ENCODE assay signal across 8 mouse cellular contexts in genomic region chr11:98586087-98586891, GRCm38 (mm10). TPM values are rescaled to one million over a fixed set of nuclear protein-coding genes. Genes with fewer than 3 reads are reported as not detected.
DNase-seq lines count a peak whose midpoint lies in the region; ATAC-seq and TF ChIP-seq lines count a peak whose summit lies in the region.
"Had no signal": no experiment of that assay in that cellular context is flagged by ENCODE, and none has a peak within 500 bp of the region (broad histone marks: within the 10 kb centered on the region; RNA-seq: fewer than 3 reads in every experiment).

No protein-coding gene starts in this region.

- intact Hi-C loops in left cerebral cortex, adult 2 months (cut with DNase I) = loop anchor here (2.0 to 5.0 kb wide), 2 partner anchors 35 to 229 kb away; partner anchors contain the start of genes Stard3 and Zpbp2

- H3K4me2 ChIP-seq in heart, embryonic 13.5 days = peak overlapping the region; percentile 94
- peak overlapping the region; percentile 84 for H3K4me2 ChIP-seq in midbrain, postnatal 0 days (ENCODE audit: low read depth, low read length, poor library complexity, severe bottlenecking)

- H3K9ac ChIP-seq in heart, embryonic 13.5 days = peak overlapping the region; percentile 96
- peak overlapping the region; percentile 84 for H3K9ac ChIP-seq in midbrain, postnatal 0 days (replicated peaks; ENCODE audit: low read length, poor library complexity, severe bottlenecking)

- peaks cover 31% of the 10 kb centered on the region for H3K36me3 ChIP-seq in heart, embryonic 13.5 days
- peaks cover 17% of the 10 kb centered on the region for H3K36me3 ChIP-seq in midbrain, postnatal 0 days (ENCODE audit: insufficient read depth, low read length)

- ATAC-seq in heart, embryonic 13.5 days (ENCODE audit: extremely low read depth, insufficient number of reproducible peaks, low FRiP score, low TSS enrichment) = 0 out of 2 replicates have a peak, but pooled peaks have one; percentile 1
- ATAC-seq in midbrain, postnatal 0 days (ENCODE audit: low FRiP score) = peak; percentile 39; the same call in 1 of the 2 replicates

- no peak for TF ChIP-seq POLR2A in cortical plate, adult 2 months (IDR thresholded peaks at IDR 0.05; ENCODE audit: extremely low read depth, insufficient read depth, low read length)

- H3K27me3 ChIP-seq in heart, embryonic 13.5 days (replicated peaks) = no peaks in the 10 kb centered on the region
- no peaks in the 10 kb centered on the region for H3K27me3 ChIP-seq in midbrain, postnatal 0 days (ENCODE audit: insufficient read depth, low read length)

- no peak for TF ChIP-seq CTCF in cortical plate, adult 2 months (IDR thresholded peaks at IDR 0.05; ENCODE audit: extremely low read depth, insufficient read depth, low read length)
- no peak for TF ChIP-seq CTCF in left cerebral cortex, adult 2 months (IDR thresholded peaks at IDR 0.05)
- no peak for TF ChIP-seq CTCF in midbrain, postnatal 0 days (IDR thresholded peaks at IDR 0.05)

- 2% methylated on average over 22 of the region's 22 CpGs for WGBS in heart, embryonic 13.5 days
- WGBS in midbrain, postnatal 0 days = 1% methylated on average over 22 of the region's 22 CpGs

- peak overlapping the region; percentile 86 for H3K4me3 ChIP-seq in cortical plate, adult 2 months (ENCODE audit: insufficient read depth, low read length)
- peak overlapping the region; percentile 73 for H3K4me3 ChIP-seq in heart, embryonic 13.5 days
- H3K4me3 ChIP-seq in left cerebral cortex, adult 2 months = peak overlapping the region; percentile 79
- H3K4me3 ChIP-seq in midbrain, postnatal 0 days (ENCODE audit: low read depth, low read length) = peak overlapping the region; percentile 74

- H3K27ac ChIP-seq in cortical plate, adult 2 months (ENCODE audit: insufficient read depth, low read length) = no peak overlapping the region
- H3K27ac ChIP-seq in heart, embryonic 13.5 days (replicated peaks) = peak overlapping the region; percentile 94
- H3K27ac ChIP-seq in left cerebral cortex, adult 2 months = peak overlapping the region; percentile 86
- H3K27ac ChIP-seq in midbrain, postnatal 0 days (ENCODE audit: low read depth, low read length) = peak overlapping the region; percentile 86

- no peaks in the 10 kb centered on the region for H3K9me3 ChIP-seq in heart, embryonic 13.5 days
- no peaks in the 10 kb centered on the region for H3K9me3 ChIP-seq in midbrain, postnatal 0 days (ENCODE audit: low read length)

- peak; percentile 37 for DNase-seq in right cerebral cortex, postnatal 14 days
- DNase-seq in right cerebral cortex, adult 2 months (ENCODE audit: low spot score in 2 of 2) = no peak
- no peak for DNase-seq in left cerebral cortex, adult 2 months (ENCODE audit: extremely low spot score in 1 of 2, low spot score in 2 of 2)
- no peak for DNase-seq in midbrain, postnatal 0 days (ENCODE audit: low spot score)
- DNase-seq in ovary, postnatal 14 days (ENCODE audit: low spot score) = no peak

- H3K4me1 ChIP-seq in cortical plate, adult 2 months (ENCODE audit: control insufficient read depth, insufficient read depth, low read length) = peaks cover 5% of the 10 kb centered on the region; the same call in 1 of the 2 replicates
- H3K4me1 ChIP-seq in heart, embryonic 13.5 days = peaks cover 82% of the 10 kb centered on the region
- peaks cover 20% of the 10 kb centered on the region for H3K4me1 ChIP-seq in midbrain, postnatal 0 days (ENCODE audit: insufficient read depth, low read length)

RNA-seq across cellular contexts. Expression of gene Ormdl3, which starts 0.9 kb away (rescaled TPM):
- polyA plus RNA-seq in cortical plate, adult 2 months (2012; rRNA removed) = 55.0 and 56.1 TPM in 2 replicates
- 63.4 and 76.8 TPM in 2 replicates for polyA plus RNA-seq in heart, embryonic 13.5 days (2015; fragmentation: Nextera tagmentation; extraction: Ambion mirVana)
- total RNA-seq in left cerebral cortex, adult 2 months (2021) = 10 to 100 TPM; 45.9 to 47.9 TPM
- total RNA-seq in midbrain, postnatal 0 days (2014; rRNA removed) = 104 and 115 TPM in 2 replicates
- 108 and 111 TPM in 2 replicates for polyA plus RNA-seq in midbrain, postnatal 0 days (2015; fragmentation: Nextera tagmentation; extraction: Ambion mirVana)

RNA-seq across cellular contexts. Expression of gene Lrrc3c, which starts 11.8 kb away (rescaled TPM):
- polyA plus RNA-seq in cortical plate, adult 2 months (2012; rRNA removed) = not detected in 2 replicates
- polyA plus RNA-seq in heart, embryonic 13.5 days (2015; fragmentation: Nextera tagmentation; extraction: Ambion mirVana) = not detected in 2 replicates
- total RNA-seq in left cerebral cortex, adult 2 months (2021) = not detected
- total RNA-seq in midbrain, postnatal 0 days (2014; rRNA removed) = not detected in 2 replicates
- polyA plus RNA-seq in midbrain, postnatal 0 days (2015; fragmentation: Nextera tagmentation; extraction: Ambion mirVana) = not detected in 2 replicates
- total RNA-seq: neutrophil, adult 5-6 weeks had no signal

RNA-seq across cellular contexts. Expression of gene Zpbp2, which starts 35.4 kb away (rescaled TPM):
- 0.23 TPM in 1 of 2 replicates, not detected in the other for polyA plus RNA-seq in cortical plate, adult 2 months (2012; rRNA removed)
- polyA plus RNA-seq in heart, embryonic 13.5 days (2015; fragmentation: Nextera tagmentation; extraction: Ambion mirVana) = 0.15 and 0.34 TPM in 2 replicates
- total RNA-seq in left cerebral cortex, adult 2 months (2021) = not detected
- 0.24 TPM in 1 of 2 replicates, not detected in the other for total RNA-seq in midbrain, postnatal 0 days (2014; rRNA removed)
- polyA plus RNA-seq in midbrain, postnatal 0 days (2015; fragmentation: Nextera tagmentation; extraction: Ambion mirVana) = 0.36 and 0.39 TPM in 2 replicates

RNA-seq across cellular contexts. Expression of gene Gm12355, which starts 39.2 kb away (rescaled TPM):
- polyA plus RNA-seq in cortical plate, adult 2 months (2012; rRNA removed) = 0.11 and 0.21 TPM in 2 replicates
- 0.28 and 0.55 TPM in 2 replicates for polyA plus RNA-seq in heart, embryonic 13.5 days (2015; fragmentation: Nextera tagmentation; extraction: Ambion mirVana)
- 10 to 100 TPM in 1 of 2 experiments, 1 to 10 TPM in 1; 8.8 to 12.1 TPM for total RNA-seq in left cerebral cortex, adult 2 months (2021)
- not detected in 2 replicates for total RNA-seq in midbrain, postnatal 0 days (2014; rRNA removed)
- polyA plus RNA-seq in midbrain, postnatal 0 days (2015; fragmentation: Nextera tagmentation; extraction: Ambion mirVana) = 0.28 and 0.44 TPM in 2 replicates
- total RNA-seq: neutrophil, adult 5-6 weeks had no signal

RNA-seq across cellular contexts. Expression of gene Gsdma3, which starts 39.9 kb away (rescaled TPM):
- polyA plus RNA-seq in cortical plate, adult 2 months (2012; rRNA removed) = not detected in 2 replicates
- not detected in 2 replicates for polyA plus RNA-seq in heart, embryonic 13.5 days (2015; fragmentation: Nextera tagmentation; extraction: Ambion mirVana)
- under 1 TPM; 0.23 to 0.27 TPM for total RNA-seq in left cerebral cortex, adult 2 months (2021)
- total RNA-seq in midbrain, postnatal 0 days (2014; rRNA removed) = not detected in 2 replicates
- polyA plus RNA-seq in midbrain, postnatal 0 days (2015; fragmentation: Nextera tagmentation; extraction: Ambion mirVana) = not detected in 2 replicates
- total RNA-seq: neutrophil, adult 5-6 weeks had no signal
